Mouse (Mus musculus) liver, postnatal 0 days (tissue): Measurements from ENCODE around the gene Rps6kl1.

Source experiments
- CTCF ChIP-seq: sonication (generic); IDR thresholded peaks from 2 replicates; pipeline ENCODE4 v1.5.1; 2016; ENCODE audit warnings: antibody characterized with exemption, low read depth
- EP300 ChIP-seq: IDR thresholded peaks from 2 replicates; pipeline ENCODE4 v1.6.1; 2016; ENCODE audit warnings: antibody characterized with exemption, low read depth, mild to moderate bottlenecking

DNA sequence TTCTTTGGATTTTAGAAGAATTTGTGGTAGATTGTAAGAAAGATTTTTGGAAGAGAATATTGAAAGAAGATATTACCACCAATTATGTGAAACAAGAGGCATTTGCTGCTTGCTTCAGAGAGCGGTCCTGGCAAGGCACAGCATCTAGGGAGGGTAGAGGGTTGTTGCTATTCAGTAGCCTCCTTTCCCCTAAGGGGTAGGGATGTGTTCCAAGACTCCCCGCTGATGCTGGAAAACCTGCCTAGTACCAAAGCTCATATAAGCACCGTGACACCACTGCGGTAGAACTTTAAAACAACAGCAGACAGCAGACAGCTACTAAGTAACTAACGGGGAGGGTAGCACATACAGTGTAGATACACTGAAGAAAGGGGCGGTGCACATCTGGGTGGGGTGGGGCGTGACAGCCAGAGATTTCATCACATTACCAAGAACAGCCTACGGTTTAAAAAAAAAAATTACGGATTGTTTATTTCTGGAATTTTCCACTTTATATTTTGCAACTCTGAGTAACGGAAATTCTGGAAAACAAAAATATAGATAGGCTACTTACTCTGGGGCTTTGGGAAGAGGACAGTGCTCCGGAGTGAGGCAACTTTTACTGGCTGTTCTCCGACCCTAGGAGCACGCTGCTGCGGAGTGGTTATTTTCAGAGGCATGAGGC lies 6.9 kb upstream of the Rps6kl1 start:
- TF ChIP-seq EP300: no peak
- no peak for TF ChIP-seq CTCF
